Mouse (Mus musculus) forebrain, postnatal 0 days (tissue): Measurements from ENCODE around the gene Pitpnm2. TPM values are rescaled to one million over a fixed set of nuclear protein-coding genes. Genes with fewer than 3 reads are reported as not detected.

Experiments
- ATAC-seq: fragments of 200-750 bp; cut with Nextera tagmentation; 2 replicates; pipeline ENCODE4 v1.8.0; 2017; ENCODE audit warnings: mild to moderate bottlenecking, moderate library complexity
- DNase-seq: peaks from one replicate; pipeline ENCODE4 v3.0.0-alpha.2; 2015
- H3K27ac ChIP-seq: fragments of 300-500 bp; sonication (generic); 2 replicates; pipeline ENCODE4 v1.5.1; 2014; ENCODE audit warnings: low read depth, mild to moderate bottlenecking, antibody characterized with exemption, low read length, moderate library complexity, mixed read lengths
- H3K27me3 ChIP-seq: fragments of 300-500 bp; sonication (generic); 2 replicates; pipeline ENCODE4 v1.6.1; 2014; ENCODE audit warnings: mild to moderate bottlenecking, low read length, mixed read lengths; ENCODE audit not compliant: insufficient read depth
- H3K36me3 ChIP-seq: fragments of 300-500 bp; sonication (generic); 2 replicates; pipeline ENCODE4 v1.6.1; 2014; ENCODE audit warnings: mild to moderate bottlenecking, moderate library complexity; ENCODE audit not compliant: insufficient read depth
- H3K4me1 ChIP-seq: fragments of 300-500 bp; sonication (generic); 2 replicates; pipeline ENCODE4 v1.6.1; 2014; ENCODE audit warnings: antibody characterized with exemption; ENCODE audit not compliant: insufficient read depth
- H3K4me2 ChIP-seq: fragments of 300-500 bp; sonication (generic); 2 replicates; pipeline ENCODE4 v1.6.1; 2014; ENCODE audit warnings: low read depth, mild to moderate bottlenecking, moderate library complexity
- H3K4me3 ChIP-seq: fragments of 300-500 bp; sonication (generic); 2 replicates; pipeline ENCODE4 v1.5.1; 2014; ENCODE audit warnings: low read depth, low read length, mixed read lengths
- H3K9ac ChIP-seq: fragments of 300-500 bp; sonication (generic); 2 replicates; pipeline ENCODE4 v1.6.1; 2014; ENCODE audit warnings: mild to moderate bottlenecking
- H3K9me3 ChIP-seq: fragments of 300-500 bp; sonication (generic); 2 replicates; pipeline ENCODE4 v1.6.1; 2016; ENCODE audit warnings: low read length
- CTCF ChIP-seq: sonication (generic); IDR thresholded peaks from 2 replicates; pipeline ENCODE4 v1.5.1; 2016; ENCODE audit warnings: antibody characterized with exemption, control low read depth, low read depth
- WGBS: fragments of 180-500 bp; shearing (Covaris S2); extraction: QIAGEN DNeasy Blood & Tissue Kit; methylation state at CpG from one replicate; pipeline ENCODE4 v1.1.7; 2014; 5-methylcytosine and 5-hydroxymethylcytosine counted together
- polyA plus RNA-seq: library from polyadenylated mRNA; unstranded; fragments of >200 nt; fragmentation: Nextera tagmentation; extraction: Ambion mirVana; gene quantifications from 2 replicates; pipeline ENCODE4 v1.2.1, GENCODE M21; 2015
- total RNA-seq: library from RNA; depleted of rRNA; stranded (reverse); fragments of >200 nt; gene quantifications from 2 replicates; pipeline ENCODE4 v1.2.3, GENCODE M21; 2014

Gene Pitpnm2
- total and polyA plus RNA-seq, 2 experiments from 2014 or later: 10.1 to 38.4 TPM

DNA sequence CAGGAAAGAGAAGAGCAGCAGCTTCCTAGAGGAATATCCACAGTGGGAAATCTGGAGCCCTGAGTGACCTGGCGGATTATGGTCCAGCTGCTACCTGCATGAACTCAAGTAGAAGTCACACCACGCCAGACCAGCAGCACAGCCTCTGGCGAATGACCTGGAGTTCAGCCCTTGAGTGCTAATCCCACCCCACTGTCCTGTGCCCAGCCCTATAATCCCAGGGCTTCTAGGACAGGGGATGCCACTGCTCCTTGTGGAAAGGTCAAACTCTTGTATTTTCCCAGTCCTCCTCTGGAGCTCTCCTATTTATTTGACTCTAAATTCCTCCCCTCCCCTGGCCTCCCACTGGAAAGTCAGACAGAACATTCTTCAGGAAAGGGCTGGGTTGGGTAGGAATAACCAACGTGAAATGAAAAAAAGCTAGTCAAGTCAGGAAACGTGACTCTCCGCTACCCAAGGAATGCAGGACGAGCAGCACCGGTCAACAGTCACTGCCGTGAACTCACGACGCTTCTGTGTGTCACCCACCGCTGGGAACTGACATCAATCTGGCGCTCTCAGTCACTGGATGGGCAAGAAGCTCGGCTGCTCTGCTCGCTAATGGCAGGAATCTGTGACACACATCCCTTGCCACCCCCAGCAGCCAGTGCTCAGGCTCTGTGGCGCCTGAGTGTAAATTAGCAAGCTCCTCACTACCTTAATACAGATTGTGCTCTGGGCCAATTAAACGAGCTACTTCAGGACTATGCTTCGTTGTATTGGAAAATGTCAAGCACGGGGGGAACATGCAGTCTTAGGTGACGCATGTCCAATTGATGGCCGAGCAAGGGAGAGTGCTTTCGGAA lies 8.5 kb downstream of the Pitpnm2 start:
- Histone ChIP-seq H3K4me3 (no peak overlapping the region), H3K36me3 (no peaks in the 10 kb centered on the region; the same call in 1 of the 2 replicates), H3K9me3 (no peaks in the 10 kb centered on the region), H3K4me2 (peak overlapping the region; percentile 19), H3K27ac (no peak overlapping the region), H3K4me1 (no peaks in the 10 kb centered on the region; the same call in 1 of the 2 replicates), H3K9ac (no peak overlapping the region), H3K27me3 (no peaks in the 10 kb centered on the region)
- WGBS: 22% methylated on average over 22 of the region's 22 CpGs
- no peak for TF ChIP-seq CTCF
- ATAC-seq: peak; percentile 54
- DNase-seq: no peak

DNA sequence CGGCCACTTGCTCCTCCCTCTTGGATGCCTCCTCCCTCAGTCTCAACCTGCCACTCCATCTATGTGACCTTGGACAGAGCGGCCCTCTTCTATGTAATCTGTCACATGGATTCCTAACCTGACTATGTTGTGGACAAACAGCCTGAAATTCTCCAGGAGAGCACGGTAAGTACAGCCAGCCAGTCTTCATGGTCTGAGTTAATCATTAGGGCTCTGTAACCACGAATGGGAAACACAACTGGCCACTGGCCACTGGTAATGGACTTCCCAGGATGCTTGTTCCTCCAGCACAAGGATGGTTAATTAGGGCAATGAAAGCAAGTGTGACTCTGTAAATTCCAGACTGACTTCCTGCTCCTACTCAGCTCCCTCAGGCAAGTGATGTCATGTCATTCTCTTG lies 13.4 kb downstream of the Pitpnm2 start:
- Histone ChIP-seq H3K4me3 (no peak overlapping the region), H3K27ac (no peak overlapping the region), H3K4me1 (0 out of 2 replicates have a peak, but pooled peaks cover 4% of the 10 kb centered on the region), H3K36me3 (no peaks in the 10 kb centered on the region), H3K27me3 (no peaks in the 10 kb centered on the region), H3K9ac (no peak overlapping the region), H3K9me3 (no peaks in the 10 kb centered on the region), H3K4me2 (no peak overlapping the region)
- no peak for ATAC-seq
- WGBS: 84% methylated on average over 4 of the region's 4 CpGs
- no peak for TF ChIP-seq CTCF
- DNase-seq: no peak

DNA sequence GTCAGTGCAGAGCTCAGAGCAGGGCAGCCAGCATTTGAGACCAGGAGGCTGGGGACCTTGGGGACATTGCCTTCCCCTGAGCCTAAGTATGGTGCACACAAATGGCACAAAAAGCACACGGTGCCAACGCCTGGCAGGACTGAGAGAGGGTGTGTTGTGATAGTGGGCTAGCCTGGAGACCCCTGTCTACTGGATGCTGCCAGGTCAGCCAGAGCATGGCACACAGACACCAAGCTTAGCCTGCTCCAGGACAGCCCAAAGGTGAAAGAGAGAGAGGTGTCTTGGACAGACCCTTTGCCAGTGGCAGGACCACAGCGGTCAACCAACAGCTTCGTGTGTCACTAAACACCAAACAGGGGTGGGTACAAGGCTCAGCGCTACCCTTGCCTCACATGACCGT lies 14.8 kb downstream of the Pitpnm2 start:
- DNase-seq (no peak), ATAC-seq (no peak)
- Histone ChIP-seq H3K36me3 (no peaks in the 10 kb centered on the region), H3K4me3 (no peak overlapping the region), H3K4me2 (no peak overlapping the region), H3K27ac (no peak overlapping the region), H3K9me3 (no peaks in the 10 kb centered on the region), H3K27me3 (no peaks in the 10 kb centered on the region), H3K4me1 (0 out of 2 replicates have a peak, but pooled peaks cover 4% of the 10 kb centered on the region), H3K9ac (no peak overlapping the region)
- 94% methylated on average over 6 of the region's 6 CpGs for WGBS
- no peak for TF ChIP-seq CTCF

DNA sequence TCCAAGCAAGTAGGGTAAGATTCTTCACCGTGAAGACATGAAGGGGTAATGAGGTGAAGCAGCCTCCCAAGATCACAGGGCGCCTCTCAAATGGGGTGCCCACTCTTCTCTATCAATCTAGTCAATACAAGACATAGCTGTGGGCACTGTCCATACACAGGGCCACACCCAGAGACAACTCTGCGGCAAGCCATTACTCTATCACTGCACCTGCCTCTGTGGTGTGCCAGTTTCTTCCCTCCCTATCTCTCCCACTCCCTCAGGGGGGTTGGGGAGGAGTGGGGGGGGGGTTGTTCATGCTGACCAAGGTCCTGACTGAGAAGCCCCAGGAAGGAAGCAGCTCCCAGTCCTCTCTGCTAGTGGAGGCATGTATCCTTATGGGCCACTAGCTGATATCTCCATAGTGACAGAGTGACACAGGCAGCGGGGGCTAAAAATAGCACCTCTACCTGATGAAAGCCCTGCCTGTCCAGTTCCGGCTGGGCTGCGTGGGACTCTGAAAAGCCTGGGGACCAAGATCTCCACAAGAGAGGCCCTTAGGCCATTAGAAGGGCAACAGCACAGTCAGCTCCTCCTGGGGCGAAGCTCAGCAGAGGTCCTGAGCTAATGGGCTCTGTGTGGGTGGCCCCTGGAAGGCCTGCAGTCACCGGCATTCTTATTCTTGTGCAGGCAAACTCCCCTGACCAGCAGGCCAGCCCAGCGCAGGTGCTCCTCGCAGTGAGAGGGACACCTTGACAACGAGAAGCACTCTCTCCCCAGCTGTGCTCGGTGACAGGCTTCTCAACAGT lies 15.5 kb downstream of the Pitpnm2 start:
- no peak for ATAC-seq
- WGBS: 59% methylated on average over 12 of the region's 12 CpGs
- no peak for DNase-seq
- Histone ChIP-seq H3K27ac (no peak overlapping the region), H3K27me3 (no peaks in the 10 kb centered on the region), H3K9me3 (no peaks in the 10 kb centered on the region), H3K36me3 (no peaks in the 10 kb centered on the region), H3K4me2 (no peak overlapping the region), H3K9ac (no peak overlapping the region), H3K4me3 (no peak overlapping the region), H3K4me1 (0 out of 2 replicates have a peak, but pooled peaks cover 4% of the 10 kb centered on the region)
- no peak for TF ChIP-seq CTCF

GRCm38 (mm10) chr5:124233144-124233465 lies 16.5 kb downstream of the Pitpnm2 start:
- 86% methylated on average over 8 of the region's 8 CpGs for WGBS
- H3K4me2 ChIP-seq: no peak overlapping the region

GRCm38 (mm10) chr5:124232360-124233143 lies 17.0 kb downstream of the Pitpnm2 start:
- H3K4me2 ChIP-seq: no peak overlapping the region
- WGBS: 70% methylated on average over 18 of the region's 18 CpGs
- DNase-seq (no peak), ATAC-seq (no peak)
- H3K27me3 ChIP-seq: no peaks in the 10 kb centered on the region
- TF ChIP-seq CTCF: no peak
- H3K9ac ChIP-seq: no peak overlapping the region
- H3K4me1 ChIP-seq: 0 out of 2 replicates have a peak, but pooled peaks cover 4% of the 10 kb centered on the region
- no peaks in the 10 kb centered on the region for H3K36me3 ChIP-seq
- no peaks in the 10 kb centered on the region for H3K9me3 ChIP-seq
- no peak overlapping the region for H3K4me3 ChIP-seq
- no peak overlapping the region for H3K27ac ChIP-seq

More at GRCm38 (mm10) chr5:124233144-124233465, 16.5 kb downstream of the Pitpnm2 start:
- no peaks in the 10 kb centered on the region for H3K9me3 ChIP-seq
- H3K27me3 ChIP-seq: no peaks in the 10 kb centered on the region
- H3K9ac ChIP-seq: no peak overlapping the region
- DNase-seq (no peak), ATAC-seq (no peak)
- H3K27ac ChIP-seq: no peak overlapping the region
- TF ChIP-seq CTCF: no peak
- no peaks in the 10 kb centered on the region for H3K36me3 ChIP-seq
- no peak overlapping the region for H3K4me3 ChIP-seq
- H3K4me1 ChIP-seq: 0 out of 2 replicates have a peak, but pooled peaks cover 4% of the 10 kb centered on the region
